Mouse (Mus musculus) layer of hippocampus, postnatal 36 days (tissue): ENCODE results near the gene Ddx27. TPM values are rescaled to one million over a fixed set of nuclear protein-coding genes. Genes with fewer than 3 reads are reported as not detected.
"Not testable (repeated sequence)": the region's sequence is repeated elsewhere in the genome, so short reads cannot be mapped to it uniquely, and the experiment has no call there.

ENCODE experiments used
- DNase-seq, 2 experiments: peaks; one replicate each; pipeline ENCODE4 v3.0.0; 2022
- total RNA-seq, 2 experiments: library from RNA; stranded (reverse); gene quantifications; 2 replicates each; pipeline ENCODE4 v1.2.3; 2021

Ddx27 gene
- total RNA-seq = 10 to 100 TPM; 28.6 to 34.2 TPM

DNA sequence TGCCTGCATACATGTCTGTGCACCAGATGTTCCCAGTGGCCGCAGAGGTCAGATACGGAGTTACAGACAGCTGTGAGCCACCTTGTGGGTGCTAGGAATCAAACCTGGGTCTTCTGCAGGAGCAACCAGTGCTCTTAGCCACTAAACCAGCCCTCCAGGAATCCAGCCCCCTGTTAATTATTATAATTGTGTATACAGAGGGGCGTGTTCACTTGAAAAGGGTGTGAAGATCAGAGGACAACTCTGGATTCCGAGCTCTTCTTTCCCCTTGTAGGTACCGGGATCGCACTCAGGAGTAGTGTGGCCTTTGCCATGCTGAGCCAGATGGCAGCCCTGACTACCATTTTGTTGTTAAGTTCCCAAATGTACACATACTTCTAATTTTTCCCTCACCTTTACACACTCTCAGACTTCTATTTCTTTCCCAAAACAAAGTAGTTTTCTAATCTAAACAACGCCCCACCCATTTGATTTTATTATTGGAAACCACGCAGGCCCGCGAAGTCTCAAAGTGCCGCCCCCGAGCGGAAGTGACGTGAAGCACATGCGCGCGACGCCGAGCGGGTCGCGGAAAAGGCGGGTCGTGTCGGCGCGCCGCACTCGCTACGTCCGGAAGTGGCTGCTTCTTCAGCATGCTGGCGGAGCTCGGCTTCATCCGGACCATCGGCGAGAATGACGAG lies at the start of gene Ddx27:
Gene Ddx27, plus strand, starts transcription at position 492 of the 680 bp plus-strand sequence.
- DNase-seq = peak; percentile 92 to 93

DNA sequence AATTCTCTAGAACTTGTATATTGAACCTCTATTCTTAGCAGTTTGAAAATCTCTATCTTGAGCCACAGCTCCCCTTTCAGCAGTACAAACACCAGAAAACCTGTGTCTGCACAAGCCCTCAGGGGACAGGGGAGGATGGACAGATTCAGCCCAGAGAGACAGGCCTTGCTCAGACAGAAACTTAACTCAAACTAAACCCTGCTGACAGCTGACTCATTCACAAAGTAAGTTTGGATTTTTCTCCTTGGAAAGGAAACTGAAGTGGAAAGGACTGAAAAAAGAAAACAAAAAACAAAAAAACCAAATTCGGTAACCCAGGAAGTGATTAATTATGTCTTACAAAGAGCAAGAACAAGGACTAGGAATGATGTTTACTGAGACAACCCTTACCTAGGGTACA lies 41.8 kb upstream of the Ddx27 start:
- DNase-seq = no peak

GRCm38 (mm10) chr2:166974177-166974872 lies 40.7 kb upstream of the Ddx27 start:
- DNase-seq = no peak

GRCm38 (mm10) chr2:166976356-166976755 lies 38.6 kb upstream of the Ddx27 start:
- DNase-seq = no peak

GRCm38 (mm10) chr2:166977490-166977889 lies 37.5 kb upstream of the Ddx27 start:
- no peak for DNase-seq

- no peak for DNase-seq
Observed at GRCm38 (mm10) chr2:166980161-166980560, 34.8 kb upstream of the Ddx27 start.

DNA sequence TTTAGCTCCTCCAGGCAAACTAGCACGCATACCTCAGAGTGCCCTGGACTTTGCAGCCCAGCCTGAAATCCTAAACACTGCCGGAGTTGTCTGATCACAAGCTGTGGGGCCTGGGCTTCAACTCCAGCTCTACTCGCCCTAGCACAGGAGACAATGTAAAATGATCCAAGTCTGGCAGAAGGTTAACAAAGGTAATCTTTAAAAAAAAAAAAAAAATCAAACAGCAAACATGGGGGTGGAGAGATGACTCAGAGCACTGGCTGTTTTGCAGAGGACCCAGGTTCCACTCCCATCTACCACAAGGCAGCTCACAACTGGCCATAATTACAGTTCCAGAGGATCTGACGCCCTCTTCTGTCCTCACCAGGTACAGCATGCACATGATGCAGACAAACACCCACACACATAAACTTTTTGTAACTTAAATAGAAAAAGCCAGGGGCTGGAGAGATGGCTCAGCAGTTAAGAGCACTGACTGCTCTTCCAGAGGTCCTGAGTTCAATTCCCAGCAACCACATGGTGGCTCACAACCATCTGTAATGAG lies 31.6 kb upstream of the Ddx27 start:
- DNase-seq = no peak

DNA sequence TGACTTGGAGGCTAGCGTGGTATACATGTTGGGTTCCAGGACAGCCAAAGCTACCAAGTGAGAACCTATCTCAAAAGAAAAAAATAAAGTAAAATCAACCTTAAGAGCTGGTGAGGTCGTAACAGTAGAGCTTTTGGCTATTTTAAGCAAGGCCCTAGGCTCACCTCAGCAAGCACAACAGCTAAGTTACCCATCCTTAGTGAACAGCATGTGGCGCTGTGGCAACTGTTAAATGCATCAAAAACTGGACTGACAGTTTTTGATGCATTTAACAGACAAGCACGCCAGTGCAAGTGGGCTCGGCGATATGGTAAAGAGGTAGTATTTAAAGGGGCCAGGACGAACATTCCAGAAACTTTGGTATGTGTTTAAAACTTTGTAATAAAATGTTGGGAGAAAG lies 24.1 kb upstream of the Ddx27 start:
- DNase-seq = no peak

DNA sequence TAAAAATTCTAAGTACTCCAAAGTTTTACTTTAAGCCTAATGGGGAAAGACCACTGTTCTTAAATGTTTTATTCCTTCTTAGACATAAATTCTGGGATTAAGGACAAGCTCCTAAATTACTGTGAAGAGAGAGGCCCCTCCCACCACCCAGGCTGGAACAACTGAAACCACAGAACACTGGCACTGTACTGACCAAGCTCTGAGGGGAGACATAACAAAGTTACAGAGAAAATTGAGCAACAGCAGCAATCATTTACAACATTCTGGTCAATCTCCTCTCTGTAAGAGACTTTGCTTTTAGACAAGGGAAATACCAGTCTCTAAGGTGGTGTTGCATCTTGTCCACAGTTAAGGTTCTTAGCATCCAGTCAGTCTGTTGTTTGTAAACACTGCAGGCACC lies 23.0 kb upstream of the Ddx27 start:
- no peak for DNase-seq

DNA sequence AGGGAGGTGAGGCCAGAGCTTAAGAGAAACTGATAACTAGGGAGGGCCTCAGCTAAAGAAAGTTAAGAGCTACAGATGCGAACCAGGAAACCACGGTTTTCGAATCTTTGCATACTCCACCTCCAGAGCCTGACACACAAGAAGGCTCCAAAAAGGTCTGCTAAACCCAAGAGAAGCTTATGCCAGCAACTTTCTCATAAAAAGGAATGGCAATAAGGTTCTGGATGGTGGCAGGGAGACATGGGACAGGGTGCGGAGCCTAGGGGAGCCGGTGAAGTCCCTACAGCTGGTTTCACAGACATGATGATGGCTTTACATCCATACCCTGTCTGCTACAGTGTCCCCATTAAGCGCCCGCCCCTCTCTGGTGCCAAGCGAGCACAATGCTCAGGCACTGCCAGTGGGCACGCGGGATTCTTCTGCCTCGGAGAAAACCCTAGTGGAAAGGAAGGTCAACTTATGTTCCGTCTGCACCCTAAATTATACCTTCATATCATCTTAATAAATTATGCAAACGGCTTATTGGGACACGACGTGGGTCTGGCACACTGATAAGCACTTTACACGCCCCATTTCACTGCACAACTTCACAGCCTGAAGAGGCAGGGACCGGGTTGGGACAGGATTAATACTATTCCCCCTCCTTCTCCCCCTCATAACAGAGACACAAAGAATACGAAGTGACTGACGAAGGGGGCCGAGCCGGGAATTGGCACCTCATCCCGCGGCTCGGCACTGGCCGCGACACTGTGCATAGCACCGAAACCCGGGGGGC lies 19.8 kb upstream of the Ddx27 start:
- peak in 1 of 2 experiments; percentile 23 for DNase-seq

GRCm38 (mm10) chr2:166995796-166996532 lies 19.0 kb upstream of the Ddx27 start, which contains the start of gene Stau1:
Stau1 (minus strand) TSS chr2:166996299.
- peak; percentile 92 to 95 for DNase-seq

DNA sequence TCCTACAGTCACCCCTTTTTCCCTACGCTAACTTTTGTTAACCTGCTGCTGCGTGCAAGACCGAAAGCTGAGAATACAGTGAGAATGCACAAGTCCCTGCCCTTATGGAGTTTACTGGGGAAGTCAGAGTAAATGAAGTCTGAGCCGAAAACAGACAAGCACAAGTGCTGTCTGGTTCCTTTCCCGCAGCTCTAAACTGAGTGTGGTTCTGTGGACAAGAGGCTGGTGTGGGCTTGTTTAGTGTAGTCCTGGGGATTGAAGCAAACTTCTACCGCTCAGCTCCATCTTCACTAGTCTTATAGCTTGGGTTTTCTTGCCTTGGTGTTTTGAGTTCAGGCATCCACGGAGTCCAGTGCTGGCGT lies 18.5 kb upstream of the Ddx27 start:
- DNase-seq = no peak

- no peak for DNase-seq
Observed at GRCm38 (mm10) chr2:167001486-167001885, 13.5 kb upstream of the Ddx27 start.

DNA sequence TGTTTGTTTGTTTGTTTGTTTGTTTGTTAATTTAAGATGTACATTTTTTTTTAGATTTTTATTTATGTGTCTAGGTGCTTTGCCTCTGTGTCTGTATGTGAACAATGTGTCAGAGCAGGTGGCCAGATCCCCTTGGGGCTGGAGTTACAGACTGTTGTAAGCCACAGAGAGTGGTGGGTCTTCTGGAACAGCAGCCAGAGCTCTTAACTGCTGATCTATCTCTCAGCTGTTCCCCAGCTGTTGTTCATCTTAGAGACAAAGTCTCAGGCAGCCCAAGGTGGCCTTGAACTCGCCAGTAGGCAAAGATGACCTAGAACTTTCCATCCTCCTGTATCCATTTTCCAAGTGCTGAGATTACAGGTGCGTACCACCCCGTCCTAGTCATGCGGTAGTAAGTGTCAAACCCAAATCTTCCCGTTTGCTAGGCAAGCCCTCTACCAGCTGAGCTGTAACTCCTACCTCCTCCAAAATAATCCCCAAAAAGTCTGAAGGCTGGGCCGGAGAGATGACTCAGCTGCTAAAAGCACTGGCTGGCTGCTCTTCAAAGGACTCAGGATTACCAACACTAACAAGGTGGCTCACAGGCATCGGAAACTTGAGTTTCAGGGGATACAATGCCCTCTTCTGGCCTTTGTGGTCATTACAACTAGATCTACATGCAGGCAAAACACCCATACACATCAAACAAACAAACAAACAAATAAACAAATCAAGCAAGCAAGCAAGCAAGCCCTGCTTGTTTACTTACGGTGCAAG lies 10.7 kb upstream of the Ddx27 start:
- peak; percentile 30 to 45 for DNase-seq

GRCm38 (mm10) chr2:167006355-167006754 lies 8.6 kb upstream of the Ddx27 start:
- no peak for DNase-seq

DNA sequence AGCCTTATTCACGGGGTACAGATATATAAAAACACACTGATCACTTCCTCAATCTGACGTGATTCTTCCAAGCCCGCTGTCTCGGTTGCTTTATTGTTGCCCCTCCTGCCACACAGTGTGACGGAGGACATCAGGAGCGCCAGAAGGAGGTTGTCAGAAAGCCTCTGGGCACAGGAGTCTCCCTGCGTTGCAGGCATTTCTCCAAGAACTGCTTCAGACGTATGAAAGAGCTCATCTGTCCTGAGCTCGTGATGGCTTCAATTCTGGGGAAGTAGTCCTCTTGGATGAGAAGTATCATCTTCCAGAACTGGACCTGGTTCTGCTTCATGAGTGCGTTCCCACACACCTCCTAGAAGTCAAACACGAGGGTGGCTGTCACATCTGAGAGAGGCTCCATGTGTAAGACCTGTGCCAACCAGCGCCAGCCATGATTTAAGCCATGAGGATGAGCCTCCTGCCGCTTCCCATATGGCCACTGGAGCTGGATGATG lies 7.9 kb upstream of the Ddx27 start:
- DNase-seq = no peak

GRCm38 (mm10) chr2:167007565-167007964 lies 7.4 kb upstream of the Ddx27 start:
- not testable (repeated sequence) for DNase-seq

- DNase-seq = no peak
Observed at GRCm38 (mm10) chr2:167009483-167009882, 5.5 kb upstream of the Ddx27 start.

- no peak for DNase-seq
Observed at GRCm38 (mm10) chr2:167010546-167010945, 4.4 kb upstream of the Ddx27 start.

GRCm38 (mm10) chr2:167015382-167015718 lies 357 bp downstream of the Ddx27 start:
- DNase-seq = no peak

DNA sequence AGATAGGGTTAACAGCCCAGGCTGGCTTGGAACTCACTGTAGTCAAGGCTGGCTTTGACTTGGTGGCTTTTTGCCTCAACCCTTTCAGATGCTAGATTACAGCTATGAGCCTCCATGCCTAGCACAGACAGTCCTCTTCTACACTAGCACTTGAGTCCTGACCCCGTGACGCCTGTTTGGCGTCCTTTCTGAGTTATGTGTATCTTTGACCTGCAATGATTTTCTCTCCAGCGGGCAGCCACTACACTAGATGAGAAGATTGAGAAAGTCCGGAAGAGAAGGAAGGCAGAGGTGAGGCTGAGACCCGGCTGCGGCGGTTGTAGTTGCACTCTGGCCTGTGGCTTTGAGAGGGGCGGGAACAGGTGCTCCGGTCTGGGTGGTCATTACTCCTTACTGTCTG lies 4.4 kb downstream of the Ddx27 start:
- DNase-seq = no peak

- no peak for DNase-seq
Observed at GRCm38 (mm10) chr2:167028553-167028952, 13.6 kb downstream of the Ddx27 start.
